Mouse (Mus musculus) erythroblast, embryonic 14.5 days (primary cell): ENCODE data around the gene Hivep2.

ENCODE experiments used
- GATA1 ChIP-seq: IDR thresholded peaks from 2 replicates; pipeline ENCODE4 v1.6.1; 2012; ENCODE audit warnings: low read length, inconsistent platforms, mixed read lengths
- TAL1 ChIP-seq: IDR thresholded peaks from 3 replicates; pipeline ENCODE4 v1.6.1; 2012; ENCODE audit warnings: low read length, inconsistent platforms, mixed read lengths

- TF ChIP-seq GATA1: no peak
- TF ChIP-seq TAL1: no peak
These were observed 136.1 kb downstream of the Hivep2 start for GRCm38 (mm10) chr10:14101966-14102365.
